Mouse (Mus musculus): ENCODE results near the gene Pnma1. TPM values are rescaled to one million over a fixed set of nuclear protein-coding genes. Genes with fewer than 3 reads are reported as not detected.
A peak's percentile ranks its signal among the peaks of the same experiment; 100 is the strongest.

The Pnma1 gene
- polyA plus RNA-seq, 1 experiment from 2014 or later = 4.1 TPM

DNA sequence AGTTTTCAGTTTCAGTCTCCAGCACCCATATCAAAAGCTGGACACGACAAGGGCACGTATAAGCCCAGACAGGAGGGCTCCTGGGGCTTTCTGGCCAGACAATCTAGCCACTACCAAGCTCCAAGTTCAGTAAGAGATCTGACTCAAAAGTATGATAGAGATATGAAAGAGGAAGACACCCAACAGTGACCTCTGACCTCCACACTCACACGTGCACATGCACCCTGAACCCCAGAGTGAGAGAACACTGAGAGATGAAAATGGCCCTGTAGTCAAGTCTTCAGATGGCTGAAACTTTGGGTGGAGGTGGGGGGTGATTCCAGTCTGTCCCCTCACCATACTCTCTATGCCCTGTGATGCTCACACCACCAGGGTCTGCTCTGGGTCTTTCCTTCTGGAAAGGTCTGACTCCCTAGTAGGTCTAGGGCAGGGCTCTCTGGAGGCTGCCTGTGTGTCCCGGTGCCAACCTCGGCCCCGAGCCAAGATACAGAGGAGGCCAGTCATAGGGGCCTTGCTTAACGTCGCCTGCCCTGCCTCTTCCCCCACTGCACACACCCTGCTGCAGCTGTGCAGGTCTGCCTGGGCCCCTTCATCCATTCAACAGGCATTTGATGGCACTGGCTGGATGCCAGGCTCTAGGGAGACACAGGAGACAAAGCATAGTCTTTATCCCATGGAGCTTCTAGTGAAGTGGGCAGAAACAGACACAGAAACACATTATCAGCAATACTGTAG is 32.6 kb upstream of the Pnma1 start:
- Histone ChIP-seq H3K4me3 (ENCODE audit: low read depth, low read length) (no peak overlapping the region), H3K27me3 (replicated peaks; ENCODE audit: control insufficient read depth, insufficient read depth, low read length) (no peaks in the 10 kb centered on the region), H3K9ac (ENCODE audit: low read length) (no peak overlapping the region; the same call in 1 of the 2 replicates), H3K4me2 (ENCODE audit: low read length) (peak overlapping the region; percentile 22), H3K9me3 (replicated peaks; ENCODE audit: control insufficient read depth, low read length) (no peaks in the 10 kb centered on the region), H3K36me3 (ENCODE audit: control insufficient read depth, insufficient read depth, low read length) (no peaks in the 10 kb centered on the region), H3K27ac (ENCODE audit: low read depth, low read length) (peak overlapping the region; percentile 74), H3K4me1 (ENCODE audit: control insufficient read depth, insufficient read depth, low read length) (peaks cover 59% of the 10 kb centered on the region)
- WGBS = 33% methylated on average over 8 of the region's 8 CpGs
- peak; percentile 86 for ATAC-seq
- peak; percentile 88 for DNase-seq (ENCODE audit: low spot score)

DNA sequence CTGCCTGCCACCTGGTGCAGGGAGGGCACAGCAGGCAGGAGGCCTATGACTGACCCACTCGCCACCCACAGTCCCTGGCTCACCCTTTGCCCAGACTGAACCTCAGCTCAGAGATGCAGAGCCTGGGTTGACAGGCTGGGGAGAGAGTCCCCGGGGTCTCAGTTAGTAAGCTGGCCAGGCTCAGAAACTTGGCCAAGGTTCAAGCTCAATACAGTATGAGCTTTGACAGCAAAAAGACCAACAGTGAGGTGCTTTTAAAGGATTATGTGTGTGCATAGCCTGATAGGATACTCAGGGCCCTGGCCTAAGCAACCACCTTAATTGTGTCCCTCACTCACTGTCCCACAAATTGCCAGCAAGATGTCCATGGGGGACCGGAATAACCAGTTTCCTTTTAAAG is 31.8 kb upstream of the Pnma1 start:
- Histone ChIP-seq H3K4me2 (ENCODE audit: low read length) (no peak overlapping the region), H3K9ac (ENCODE audit: low read length) (no peak overlapping the region), H3K4me1 (ENCODE audit: control insufficient read depth, insufficient read depth, low read length) (peaks cover 61% of the 10 kb centered on the region), H3K36me3 (ENCODE audit: control insufficient read depth, insufficient read depth, low read length) (no peaks in the 10 kb centered on the region), H3K9me3 (replicated peaks; ENCODE audit: control insufficient read depth, low read length) (no peaks in the 10 kb centered on the region), H3K27me3 (replicated peaks; ENCODE audit: control insufficient read depth, insufficient read depth, low read length) (no peaks in the 10 kb centered on the region), H3K4me3 (ENCODE audit: low read depth, low read length) (no peak overlapping the region), H3K27ac (ENCODE audit: low read depth, low read length) (peak overlapping the region; percentile 56)
- no peak for ATAC-seq
- WGBS = 27% methylated on average over 3 of the region's 3 CpGs
- peak; percentile 50 for DNase-seq (ENCODE audit: low spot score)

DNA sequence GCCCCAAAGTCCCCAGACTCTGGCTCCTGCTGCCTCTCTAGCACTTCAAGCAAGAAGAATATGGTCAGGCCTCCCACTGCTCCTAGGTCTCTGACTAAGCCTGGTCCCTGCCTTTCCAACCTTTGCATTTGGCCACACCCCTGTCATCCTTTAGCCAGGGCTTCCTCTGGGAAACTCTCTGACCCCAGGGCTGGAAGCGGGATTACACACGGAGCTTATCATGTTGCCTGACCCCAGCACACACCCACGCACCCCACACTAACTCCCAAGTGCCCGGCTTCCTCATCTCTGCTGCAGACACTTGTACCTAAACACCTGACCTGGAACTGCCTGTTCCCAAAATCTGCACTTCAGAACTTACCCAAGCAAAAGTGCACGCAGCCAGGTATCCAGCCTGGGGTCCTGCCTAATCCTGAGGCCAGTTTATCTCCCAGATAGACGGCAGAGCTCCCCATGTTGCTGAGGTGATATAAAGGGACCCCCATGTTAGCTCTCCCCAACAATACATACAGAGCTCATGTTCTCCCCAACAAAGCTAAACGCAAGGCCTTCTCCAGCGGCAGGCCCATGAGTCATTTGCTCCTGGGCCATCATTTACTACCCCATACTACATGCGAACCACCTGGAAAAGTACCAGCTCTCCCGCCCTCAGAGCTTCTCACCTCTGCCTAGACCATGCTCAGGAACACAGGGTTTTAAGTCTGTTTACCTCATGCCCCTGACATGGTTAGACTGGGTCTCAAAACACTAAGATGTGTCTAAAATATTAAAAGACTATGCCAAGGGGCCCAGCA is 30.6 kb upstream of the Pnma1 start:
- Histone ChIP-seq H3K9ac (ENCODE audit: low read length) (no peak overlapping the region), H3K27ac (ENCODE audit: low read depth, low read length) (no peak overlapping the region), H3K36me3 (ENCODE audit: control insufficient read depth, insufficient read depth, low read length) (peaks cover 1% of the 10 kb centered on the region), H3K4me2 (ENCODE audit: low read length) (no peak overlapping the region), H3K9me3 (replicated peaks; ENCODE audit: control insufficient read depth, low read length) (no peaks in the 10 kb centered on the region), H3K27me3 (replicated peaks; ENCODE audit: control insufficient read depth, insufficient read depth, low read length) (no peaks in the 10 kb centered on the region), H3K4me1 (ENCODE audit: control insufficient read depth, insufficient read depth, low read length) (peaks cover 54% of the 10 kb centered on the region), H3K4me3 (ENCODE audit: low read depth, low read length) (no peak overlapping the region)
- DNase-seq (ENCODE audit: low spot score) (no peak), ATAC-seq (no peak)
- 77% methylated on average over 10 of the region's 10 CpGs for WGBS

DNA sequence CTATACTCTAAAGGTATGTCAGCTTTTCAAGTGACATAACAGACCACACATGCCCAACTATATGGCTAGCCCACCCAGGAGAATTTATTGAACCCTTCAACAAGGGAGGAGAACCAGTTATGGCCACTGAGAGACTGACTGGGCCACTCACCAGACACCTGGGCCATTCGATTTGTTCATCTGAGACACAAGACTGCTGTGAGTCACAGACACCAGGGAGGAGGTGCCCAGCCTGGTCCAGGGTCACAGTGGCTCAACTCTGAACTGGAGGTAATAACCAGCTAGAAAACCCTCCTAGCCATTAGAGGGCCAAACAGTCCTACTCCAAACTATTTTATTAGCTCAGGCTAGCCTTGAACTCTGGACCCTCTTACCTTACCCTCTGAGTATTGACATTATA is 29.8 kb upstream of the Pnma1 start:
- no peak overlapping the region for H3K4me2 ChIP-seq (ENCODE audit: low read length)
- no peaks in the 10 kb centered on the region for H3K9me3 ChIP-seq (replicated peaks; ENCODE audit: control insufficient read depth, low read length)
- H3K36me3 ChIP-seq (ENCODE audit: control insufficient read depth, insufficient read depth, low read length) = peaks cover 9% of the 10 kb centered on the region
- WGBS = 60% methylated on average over 1 of the region's 1 CpGs
- H3K27me3 ChIP-seq (replicated peaks; ENCODE audit: control insufficient read depth, insufficient read depth, low read length) = no peaks in the 10 kb centered on the region
- no peak for DNase-seq (ENCODE audit: low spot score)
- ATAC-seq = no peak
- H3K4me1 ChIP-seq (ENCODE audit: control insufficient read depth, insufficient read depth, low read length) = peaks cover 54% of the 10 kb centered on the region
- no peak overlapping the region for H3K9ac ChIP-seq (ENCODE audit: low read length)
- H3K4me3 ChIP-seq (ENCODE audit: low read depth, low read length) = no peak overlapping the region
- no peak overlapping the region for H3K27ac ChIP-seq (ENCODE audit: low read depth, low read length)

DNA sequence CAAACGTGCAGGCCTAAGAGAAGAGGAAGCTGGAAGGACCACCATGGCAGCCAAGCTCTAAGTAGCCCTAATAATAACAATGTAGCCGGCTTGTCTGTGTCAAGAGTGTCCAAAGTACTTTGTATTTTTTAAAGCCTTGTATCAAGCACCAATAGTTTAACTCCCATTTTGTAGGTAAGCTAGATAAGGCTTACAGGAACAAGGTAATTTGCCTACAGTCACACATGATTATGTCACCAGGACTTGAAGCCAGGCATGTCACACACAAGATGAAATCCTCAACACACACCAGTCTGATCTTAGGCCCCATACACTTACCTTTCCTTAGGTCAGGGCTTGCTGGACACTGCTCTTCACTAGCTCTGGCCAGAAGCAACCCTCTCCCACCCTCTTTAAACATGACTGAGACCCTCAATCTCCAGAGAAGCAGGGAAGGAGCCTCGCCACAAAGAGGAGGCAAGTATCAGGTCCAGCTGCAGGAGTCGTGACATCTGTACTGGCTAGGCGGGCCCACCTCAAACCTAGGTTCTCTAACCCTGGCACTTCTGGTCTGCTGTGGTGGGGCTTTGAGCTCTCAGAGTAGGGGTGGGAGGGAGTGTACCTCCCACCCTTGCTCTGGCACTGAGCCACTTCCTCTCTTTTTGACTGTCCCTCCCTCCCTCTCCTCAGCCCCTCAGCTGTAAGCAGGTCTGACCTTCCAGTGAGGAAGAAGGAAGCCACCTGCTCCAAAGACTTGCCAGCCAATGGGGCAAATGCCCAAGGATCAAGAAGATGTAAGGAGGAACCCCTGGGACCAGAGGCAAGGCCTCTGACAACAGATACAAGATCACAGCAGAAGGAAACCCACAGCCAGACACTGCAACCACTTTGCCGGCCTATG is 28.8 kb upstream of the Pnma1 start:
- ATAC-seq (no peak), DNase-seq (ENCODE audit: low spot score) (no peak)
- 49% methylated on average over 6 of the region's 6 CpGs for WGBS
- no peaks in the 10 kb centered on the region for H3K9me3 ChIP-seq (replicated peaks; ENCODE audit: control insufficient read depth, low read length)
- H3K36me3 ChIP-seq (ENCODE audit: control insufficient read depth, insufficient read depth, low read length) = peaks cover 17% of the 10 kb centered on the region
- H3K27me3 ChIP-seq (replicated peaks; ENCODE audit: control insufficient read depth, insufficient read depth, low read length) = no peaks in the 10 kb centered on the region
- H3K27ac ChIP-seq (ENCODE audit: low read depth, low read length) = peak overlapping the region; percentile 94; the same call in 1 of the 2 replicates
- H3K9ac ChIP-seq (ENCODE audit: low read length) = peak overlapping the region; percentile 79; the same call in 1 of the 2 replicates
- no peak overlapping the region for H3K4me3 ChIP-seq (ENCODE audit: low read depth, low read length)
- peaks cover 53% of the 10 kb centered on the region for H3K4me1 ChIP-seq (ENCODE audit: control insufficient read depth, insufficient read depth, low read length)
- peak overlapping the region; percentile 72; the same call in 1 of the 2 replicates for H3K4me2 ChIP-seq (ENCODE audit: low read length)

DNA sequence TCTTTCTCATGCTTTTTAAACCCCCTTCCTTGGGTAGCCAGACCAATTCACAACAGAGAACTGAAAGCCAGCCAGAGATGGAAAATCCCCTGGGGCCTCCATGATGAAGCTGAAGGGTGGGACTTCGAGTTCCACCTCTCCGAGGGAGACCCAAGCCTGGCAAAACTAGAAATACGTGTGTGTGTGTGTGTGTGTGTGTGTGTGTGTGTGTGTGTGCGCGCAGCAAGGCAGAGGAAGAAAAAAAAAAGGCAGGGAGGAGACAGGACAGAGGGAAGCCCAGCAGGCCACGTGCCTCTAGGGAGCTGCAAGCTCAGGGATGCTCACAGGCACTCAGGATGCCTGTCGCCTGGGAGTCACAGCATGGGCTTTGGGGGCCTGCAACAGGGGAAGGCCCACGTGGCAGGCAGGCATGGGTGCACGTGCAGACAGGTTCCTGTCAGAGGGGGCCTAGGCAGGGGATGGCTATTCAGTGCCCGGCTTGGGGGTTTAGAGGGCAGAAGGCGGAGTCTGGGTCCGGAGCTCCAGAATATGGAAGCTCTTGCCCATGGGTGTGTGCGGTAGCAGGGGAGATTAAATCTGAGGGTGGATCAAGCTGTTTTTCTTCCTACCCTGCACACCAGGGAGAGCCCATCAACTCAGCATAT is 28.0 kb upstream of the Pnma1 start:
- peaks cover 23% of the 10 kb centered on the region for H3K36me3 ChIP-seq (ENCODE audit: control insufficient read depth, insufficient read depth, low read length)
- no peaks in the 10 kb centered on the region for H3K9me3 ChIP-seq (replicated peaks; ENCODE audit: control insufficient read depth, low read length)
- WGBS = 7% methylated on average over 13 of the region's 13 CpGs
- peak overlapping the region; percentile 72 for H3K4me2 ChIP-seq (ENCODE audit: low read length)
- peak overlapping the region; percentile 94 for H3K27ac ChIP-seq (ENCODE audit: low read depth, low read length)
- H3K9ac ChIP-seq (ENCODE audit: low read length) = peak overlapping the region; percentile 79
- H3K4me1 ChIP-seq (ENCODE audit: control insufficient read depth, insufficient read depth, low read length) = peaks cover 45% of the 10 kb centered on the region
- H3K4me3 ChIP-seq (ENCODE audit: low read depth, low read length) = peak overlapping the region; percentile 37
- peak; percentile 71 for DNase-seq (ENCODE audit: low spot score)
- H3K27me3 ChIP-seq (replicated peaks; ENCODE audit: control insufficient read depth, insufficient read depth, low read length) = no peaks in the 10 kb centered on the region
- ATAC-seq = peak; percentile 43

DNA sequence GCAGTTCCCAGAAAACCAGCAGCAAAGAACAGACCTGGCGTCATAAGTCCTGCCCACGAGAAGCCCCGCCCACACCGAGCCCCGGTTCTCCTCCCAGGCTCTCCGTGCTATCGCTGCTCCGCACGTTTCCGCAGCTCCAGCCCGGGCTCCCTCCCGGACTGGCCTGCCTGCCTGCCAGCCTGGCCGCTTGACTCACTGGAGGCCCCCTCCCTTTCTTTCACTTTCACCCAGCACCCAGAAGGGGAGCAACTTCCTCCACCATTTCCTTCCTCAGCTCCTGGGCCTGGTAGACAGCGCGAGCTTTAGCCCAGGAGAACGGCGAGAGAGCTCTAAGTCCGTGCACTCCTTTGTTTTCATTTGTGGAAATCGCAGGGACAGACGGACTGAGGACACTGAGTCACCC is 27.4 kb upstream of the Pnma1 start:
- peak; percentile 86 for DNase-seq (ENCODE audit: low spot score)
- peak; percentile 86 for ATAC-seq
- peak overlapping the region; percentile 79 for H3K9ac ChIP-seq (ENCODE audit: low read length)
- H3K27ac ChIP-seq (ENCODE audit: low read depth, low read length) = peak overlapping the region; percentile 94
- H3K36me3 ChIP-seq (ENCODE audit: control insufficient read depth, insufficient read depth, low read length) = peaks cover 29% of the 10 kb centered on the region
- no peaks in the 10 kb centered on the region for H3K27me3 ChIP-seq (replicated peaks; ENCODE audit: control insufficient read depth, insufficient read depth, low read length)
- peak overlapping the region; percentile 72 for H3K4me2 ChIP-seq (ENCODE audit: low read length)
- no peaks in the 10 kb centered on the region for H3K9me3 ChIP-seq (replicated peaks; ENCODE audit: control insufficient read depth, low read length)
- WGBS = under 1% methylated on average over 20 of the region's 20 CpGs
- peak overlapping the region; percentile 37 for H3K4me3 ChIP-seq (ENCODE audit: low read depth, low read length)
- peaks cover 39% of the 10 kb centered on the region for H3K4me1 ChIP-seq (ENCODE audit: control insufficient read depth, insufficient read depth, low read length)

DNA sequence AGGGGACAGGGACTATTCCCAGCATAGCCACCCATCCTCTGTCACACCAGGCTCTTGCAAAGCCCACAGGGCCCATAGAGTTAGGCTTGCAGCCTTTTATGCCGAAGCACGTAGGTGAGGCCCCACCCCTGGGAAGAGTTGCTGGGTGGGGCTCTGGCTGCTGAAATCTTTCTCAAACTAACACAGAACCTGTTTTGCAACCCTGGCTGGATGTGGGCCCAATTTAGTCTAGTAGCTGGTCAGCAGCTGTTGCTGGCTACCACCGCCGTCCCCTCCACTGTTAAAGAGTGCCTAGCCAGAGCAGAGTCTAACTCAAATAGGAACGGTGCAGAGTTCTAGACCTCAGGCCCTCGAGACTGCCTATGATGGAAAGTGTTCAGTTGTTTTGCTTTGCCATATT is 26.6 kb upstream of the Pnma1 start:
- 90% methylated on average over 6 of the region's 6 CpGs for WGBS
- Histone ChIP-seq H3K9me3 (replicated peaks; ENCODE audit: control insufficient read depth, low read length) (no peaks in the 10 kb centered on the region), H3K27ac (ENCODE audit: low read depth, low read length) (no peak overlapping the region), H3K36me3 (ENCODE audit: control insufficient read depth, insufficient read depth, low read length) (peaks cover 31% of the 10 kb centered on the region), H3K4me3 (ENCODE audit: low read depth, low read length) (no peak overlapping the region), H3K27me3 (replicated peaks; ENCODE audit: control insufficient read depth, insufficient read depth, low read length) (no peaks in the 10 kb centered on the region), H3K4me1 (ENCODE audit: control insufficient read depth, insufficient read depth, low read length) (peaks cover 31% of the 10 kb centered on the region), H3K9ac (ENCODE audit: low read length) (no peak overlapping the region), H3K4me2 (ENCODE audit: low read length) (no peak overlapping the region)
- ATAC-seq (no peak), DNase-seq (ENCODE audit: low spot score) (no peak)

Measured in forebrain, embryonic 14.5 days (tissue).